Comparison of ENCODE assay signal across 23 mouse cellular contexts in genomic region chr1:119008949-119009348, GRCm38 (mm10). TPM values are rescaled to one million over a fixed set of nuclear protein-coding genes. Genes with fewer than 3 reads are reported as not detected.
A peak's percentile ranks its signal among the peaks of the same experiment; 100 is the strongest.
DNase-seq lines count a peak whose midpoint lies in the region; ATAC-seq and TF ChIP-seq lines count a peak whose summit lies in the region.
"Had no signal": no experiment of that assay in that cellular context is flagged by ENCODE, and none has a peak within 500 bp of the region (broad histone marks: within the 10 kb centered on the region; RNA-seq: fewer than 3 reads in every experiment).

No protein-coding gene starts in this region.

- TF ChIP-seq EP300 in liver, postnatal 0 days (IDR thresholded peaks at IDR 0.05; ENCODE audit: low read depth), result no peak

- H3K4me1 ChIP-seq in liver, embryonic 16.5 days (ENCODE audit: control insufficient read depth, low read depth, low read length), result no peaks in the 10 kb centered on the region
- no peaks in the 10 kb centered on the region for H3K4me1 ChIP-seq in liver, postnatal 0 days (ENCODE audit: insufficient read depth)
- H3K4me1 ChIP-seq in liver, embryonic 11.5 days (replicated peaks; ENCODE audit: control insufficient read depth, insufficient read depth, low read length), result no peaks in the 10 kb centered on the region
- H3K4me1 ChIP-seq in E14TG2a.4 (replicated peaks; ENCODE audit: low read depth, low read length), result peaks cover 96% of the 10 kb centered on the region

- ATAC-seq in liver, embryonic 16.5 days (ENCODE audit: low read depth), result peak; percentile 56; the same call in 1 of the 2 replicates
- ATAC-seq in liver, postnatal 0 days, result peak; percentile 82
- ATAC-seq in liver, embryonic 11.5 days (replicated peaks; ENCODE audit: low FRiP score), result no peak
- ATAC-seq: activated CD4-positive, CD25-positive, alpha-beta regulatory T cell, adult 4 months; CD4-positive, CD25-positive, alpha-beta regulatory T cell, adult 4 months; Patski had no signal

- H3K9me3 ChIP-seq in liver, embryonic 16.5 days (replicated peaks; ENCODE audit: control insufficient read depth, low read length), result no peaks in the 10 kb centered on the region
- no peaks in the 10 kb centered on the region for H3K9me3 ChIP-seq in liver, postnatal 0 days (ENCODE audit: low read length)
- no peaks in the 10 kb centered on the region for H3K9me3 ChIP-seq in liver, embryonic 11.5 days (ENCODE audit: control insufficient read depth, low read length)
- no peaks in the 10 kb centered on the region for H3K9me3 ChIP-seq in E14TG2a.4 (ENCODE audit: low read length)

- no peaks in the 10 kb centered on the region for H3K27me3 ChIP-seq in liver, embryonic 16.5 days (ENCODE audit: control insufficient read depth, insufficient read depth, low read depth, low read length)
- H3K27me3 ChIP-seq in liver, postnatal 0 days (ENCODE audit: insufficient read depth, low read length), result no peaks in the 10 kb centered on the region
- H3K27me3 ChIP-seq in liver, embryonic 11.5 days (replicated peaks; ENCODE audit: control insufficient read depth, insufficient read depth, low read length), result no peaks in the 10 kb centered on the region
- H3K27me3 ChIP-seq in E14TG2a.4 (ENCODE audit: insufficient read depth, low read length), result no peaks in the 10 kb centered on the region
- H3K27me3 ChIP-seq: CH12.LX, Patski had no signal

- H3K4me2 ChIP-seq in liver, embryonic 16.5 days (ENCODE audit: low read depth, low read length), result no peak overlapping the region
- no peak overlapping the region for H3K4me2 ChIP-seq in liver, postnatal 0 days (ENCODE audit: low read depth, low read length)
- no peak overlapping the region for H3K4me2 ChIP-seq in liver, embryonic 11.5 days

- no peaks in the 10 kb centered on the region for H3K36me3 ChIP-seq in liver, embryonic 16.5 days (ENCODE audit: control insufficient read depth, insufficient read depth)
- H3K36me3 ChIP-seq in liver, postnatal 0 days (replicated peaks; ENCODE audit: insufficient read depth, low read length), result no peaks in the 10 kb centered on the region
- no peaks in the 10 kb centered on the region for H3K36me3 ChIP-seq in liver, embryonic 11.5 days (ENCODE audit: control insufficient read depth, insufficient read depth, low read length)
- peaks cover 94% of the 10 kb centered on the region for H3K36me3 ChIP-seq in E14TG2a.4 (ENCODE audit: insufficient read depth, low read length)
- H3K36me3 ChIP-seq: G1E had no signal

- no peak for TF ChIP-seq CTCF in liver, postnatal 0 days (IDR thresholded peaks at IDR 0.05; ENCODE audit: low read depth)
- TF ChIP-seq CTCF in E14TG2a.4 (conservative IDR thresholded peaks at IDR 0.05; ENCODE audit: low read length), result no peak

- no peak overlapping the region for H3K9ac ChIP-seq in liver, embryonic 16.5 days (ENCODE audit: low read depth, low read length)
- H3K9ac ChIP-seq in liver, postnatal 0 days (replicated peaks), result no peak overlapping the region
- H3K9ac ChIP-seq in liver, embryonic 11.5 days (ENCODE audit: low read depth, low read length), result no peak overlapping the region

- DNase-seq in liver, result no peak
- no peak for DNase-seq in liver, postnatal 0 days
- no peak for DNase-seq in liver, embryonic 11.5 days (ENCODE audit: low spot score)
- DNase-seq in MN1 (ENCODE audit: low spot score), result no peak
- DNase-seq: adrenal gland, adult 2 months; adrenal gland, adult 8-10 months; adrenal gland, postnatal 10 days; adrenal gland, postnatal 14 days; adrenal gland, postnatal 25 days; adrenal gland, postnatal 36 days; B cell, adult 2 months; cerebellum, adult 11 months; cerebellum, adult 11-12 months; cerebellum, adult 18-20 months; cerebellum, adult 2 months; cerebellum, adult 8-10 months had no signal

- H3K4me3 ChIP-seq in liver, embryonic 16.5 days (ENCODE audit: low read depth, low read length), result no peak overlapping the region
- no peak overlapping the region for H3K4me3 ChIP-seq in liver, postnatal 0 days (ENCODE audit: low read depth, low read length)
- H3K4me3 ChIP-seq in liver, embryonic 11.5 days (ENCODE audit: low read depth, low read length), result no peak overlapping the region
- H3K4me3 ChIP-seq in E14TG2a.4 (replicated peaks; ENCODE audit: low read length), result 0 out of 2 replicates have a peak overlapping the region, but pooled peaks have one; percentile 23

- no peak overlapping the region for H3K27ac ChIP-seq in liver, embryonic 16.5 days (ENCODE audit: low read length)
- H3K27ac ChIP-seq in liver, postnatal 0 days (ENCODE audit: low read depth), result no peak overlapping the region
- no peak overlapping the region for H3K27ac ChIP-seq in liver, embryonic 11.5 days (ENCODE audit: low read depth, low read length)

RNA-seq across cellular contexts. Expression of gene Gli2, which starts 44.5 kb away (rescaled TPM):
- polyA plus RNA-seq in liver, embryonic 16.5 days (2015; fragmentation: Nextera tagmentation; extraction: Ambion mirVana), result 0.20 and 0.54 TPM in 2 replicates
- 0.27 and 0.28 TPM in 2 replicates for polyA plus RNA-seq in liver, postnatal 0 days (2015; fragmentation: Nextera tagmentation; extraction: Ambion mirVana)
- polyA plus RNA-seq in liver, embryonic 11.5 days (2014; fragmentation: Nextera tagmentation; extraction: Ambion mirVana), result 3.4 and 3.6 TPM in 2 replicates
- polyA plus RNA-seq: activated CD4-positive, CD25-positive, alpha-beta regulatory T cell, adult 4 months; CD4-positive, CD25-positive, alpha-beta regulatory T cell, adult 4 months; G1E had no signal
